Mouse (Mus musculus) G1E-ER4 (cell line): Measurements from ENCODE around the gene Atp8b3. TPM values are rescaled to one million over a fixed set of nuclear protein-coding genes. Genes with fewer than 3 reads are reported as not detected.

Source experiments
- GATA1 ChIP-seq: IDR thresholded peaks from one replicate; pipeline ENCODE4 v1.8.0; 2012; ENCODE audit warnings: low read length, inconsistent platforms
- polyA plus RNA-seq: library from polyadenylated mRNA; stranded (reverse); fragments of >175 nt; gene quantifications from 2 replicates; pipeline ENCODE4 v1.2.3, GENCODE M21; 2012

The Atp8b3 gene
- polyA plus RNA-seq = 0.03 TPM in 2 replicates

GRCm38 (mm10) chr10:80538710-80539394, at the start of gene Atp8b3:
Gene Atp8b3, minus strand, starts transcription at chr10:80539124.
- no peak for TF ChIP-seq GATA1

- TF ChIP-seq GATA1 = no peak
Measured at GRCm38 (mm10) chr10:80587305-80587657, 48.4 kb upstream of the Atp8b3 start.

GRCm38 (mm10) chr10:80586407-80587304, 47.7 kb upstream of the Atp8b3 start:
- no peak for TF ChIP-seq GATA1

GRCm38 (mm10) chr10:80585581-80585980, 46.7 kb upstream of the Atp8b3 start:
- TF ChIP-seq GATA1 = no peak

GRCm38 (mm10) chr10:80584642-80585552, 46.0 kb upstream of the Atp8b3 start:
- TF ChIP-seq GATA1 = no peak

GRCm38 (mm10) chr10:80584045-80584488, 45.1 kb upstream of the Atp8b3 start:
- TF ChIP-seq GATA1 = no peak

GRCm38 (mm10) chr10:80583047-80583446, 44.1 kb upstream of the Atp8b3 start:
- no peak for TF ChIP-seq GATA1

GRCm38 (mm10) chr10:80578911-80579310, 40.0 kb upstream of the Atp8b3 start:
- no peak for TF ChIP-seq GATA1

GRCm38 (mm10) chr10:80578131-80578750, 39.3 kb upstream of the Atp8b3 start:
- TF ChIP-seq GATA1 = no peak

- no peak for TF ChIP-seq GATA1
Measured at GRCm38 (mm10) chr10:80577195-80578130, 38.5 kb upstream of the Atp8b3 start, which contains the start of gene Klf16. Gene Klf16, minus strand, starts transcription at chr10:80577321.

GRCm38 (mm10) chr10:80576351-80577194, 37.6 kb upstream of the Atp8b3 start:
- TF ChIP-seq GATA1 = no peak

- no peak for TF ChIP-seq GATA1
Measured at GRCm38 (mm10) chr10:80575925-80576324, 37.0 kb upstream of the Atp8b3 start.

- no peak for TF ChIP-seq GATA1
Measured at GRCm38 (mm10) chr10:80574896-80575295, 36.0 kb upstream of the Atp8b3 start.

GRCm38 (mm10) chr10:80573944-80574343, 35.0 kb upstream of the Atp8b3 start:
- no peak for TF ChIP-seq GATA1
